Mouse (Mus musculus) kidney, embryonic 15.5 days (tissue): ENCODE data around the gene Gm17019. TPM values are rescaled to one million over a fixed set of nuclear protein-coding genes. Genes with fewer than 3 reads are reported as not detected.
"Not testable (repeated sequence)": the region's sequence is repeated elsewhere in the genome, so short reads cannot be mapped to it uniquely, and the experiment has no call there.

Experiments used
- ATAC-seq: fragments of 200-750 bp; cut with Nextera tagmentation; replicated peaks from 2 replicates; pipeline ENCODE4 v1.8.0; 2017; ENCODE audit warnings: moderate TSS enrichment; ENCODE audit not compliant: low FRiP score
- H3K27ac ChIP-seq: fragments of 300-500 bp; sonication (generic); 2 replicates; pipeline ENCODE4 v1.5.1; 2015; ENCODE audit warnings: mild to moderate bottlenecking, inconsistent platforms
- H3K27me3 ChIP-seq: fragments of 300-500 bp; sonication (generic); 2 replicates; pipeline ENCODE4 v1.6.1; 2015; ENCODE audit warnings: inconsistent platforms
- H3K36me3 ChIP-seq: fragments of 300-500 bp; sonication (generic); 2 replicates; pipeline ENCODE4 v1.6.1; 2015; ENCODE audit warnings: inconsistent platforms
- H3K4me1 ChIP-seq: fragments of 300-500 bp; sonication (generic); 2 replicates; pipeline ENCODE4 v1.6.1; 2015; ENCODE audit warnings: inconsistent platforms
- H3K4me2 ChIP-seq: fragments of 300-500 bp; sonication (generic); 2 replicates; pipeline ENCODE4 v1.6.1; 2015; ENCODE audit warnings: moderate library complexity, mild to moderate bottlenecking, inconsistent platforms
- H3K4me3 ChIP-seq: fragments of 300-500 bp; sonication (generic); replicated peaks from 2 replicates; pipeline ENCODE4 v1.5.1; 2015; ENCODE audit warnings: mild to moderate bottlenecking, inconsistent platforms
- H3K9ac ChIP-seq: fragments of 300-500 bp; sonication (generic); 2 replicates; pipeline ENCODE4 v1.6.1; 2015; ENCODE audit warnings: mild to moderate bottlenecking, inconsistent platforms
- H3K9me3 ChIP-seq: fragments of 300-500 bp; sonication (generic); replicated peaks from 2 replicates; pipeline ENCODE4 v1.6.1; 2016; ENCODE audit warnings: inconsistent platforms
- WGBS: fragments of 180-500 bp; shearing (Covaris S2); methylation state at CpG from one replicate; pipeline ENCODE4 v1.1.7; 2015; ENCODE audit warnings: mixed read lengths; 5-methylcytosine and 5-hydroxymethylcytosine counted together
- polyA plus RNA-seq: library from polyadenylated mRNA; unstranded; fragments of >200 nt; fragmentation: Nextera tagmentation; extraction: Ambion mirVana; gene quantifications from 2 replicates; pipeline ENCODE4 v1.2.1, GENCODE M21; 2015

Gm17019 gene
- polyA plus RNA-seq, 1 experiment from 2014 or later = not detected

- not testable (repeated sequence) for H3K36me3 ChIP-seq, H3K27ac ChIP-seq, H3K4me3 ChIP-seq, ATAC-seq, H3K27me3 ChIP-seq, H3K4me2 ChIP-seq, H3K4me1 ChIP-seq, H3K9ac ChIP-seq
- 72% methylated on average over 2 of the region's 2 CpGs for WGBS
- peaks cover 18% of the 10 kb centered on the region for H3K9me3 ChIP-seq
These were observed 12.7 kb downstream of the Gm17019 start for GRCm38 (mm10) chr5:15020067-15020466.

- 87% methylated on average over 11 of the region's 11 CpGs for WGBS
- H3K4me1 ChIP-seq, H3K4me3 ChIP-seq, H3K27ac ChIP-seq, H3K27me3 ChIP-seq, H3K36me3 ChIP-seq, H3K4me2 ChIP-seq, H3K9ac ChIP-seq: not testable (repeated sequence)
- ATAC-seq = peak; percentile 56; the same call in 1 of the 2 replicates
- H3K9me3 ChIP-seq = peaks cover 19% of the 10 kb centered on the region
These were observed 21.9 kb downstream of the Gm17019 start for GRCm38 (mm10) chr5:15010639-15011582.

- not testable (repeated sequence) for H3K27me3 ChIP-seq, ATAC-seq, H3K4me1 ChIP-seq, H3K9ac ChIP-seq, H3K4me2 ChIP-seq, H3K4me3 ChIP-seq, H3K27ac ChIP-seq, H3K36me3 ChIP-seq
- 58% methylated on average over 3 of the region's 3 CpGs for WGBS
- H3K9me3 ChIP-seq = peaks cover 31% of the 10 kb centered on the region
These were observed 25.9 kb downstream of the Gm17019 start for GRCm38 (mm10) chr5:15006907-15007306.

GRCm38 (mm10) chr5:15006288-15006687 lies 26.5 kb downstream of the Gm17019 start:
- H3K9me3 ChIP-seq = peaks cover 27% of the 10 kb centered on the region
- H3K4me2 ChIP-seq, H3K9ac ChIP-seq, H3K36me3 ChIP-seq, H3K27me3 ChIP-seq, ATAC-seq, H3K4me3 ChIP-seq, H3K4me1 ChIP-seq, H3K27ac ChIP-seq: not testable (repeated sequence)
- WGBS = 66% methylated on average over 3 of the region's 3 CpGs

GRCm38 (mm10) chr5:15005584-15005983 lies 27.2 kb downstream of the Gm17019 start:
- not testable (repeated sequence) for H3K36me3 ChIP-seq, H3K27me3 ChIP-seq, H3K9ac ChIP-seq, H3K27ac ChIP-seq, H3K4me3 ChIP-seq, H3K4me1 ChIP-seq, H3K4me2 ChIP-seq
- H3K9me3 ChIP-seq = peaks cover 21% of the 10 kb centered on the region; the same call in 1 of the 2 replicates
- 68% methylated on average over 3 of the region's 4 CpGs for WGBS
- ATAC-seq = peak; percentile 61; the same call in 1 of the 2 replicates

- not testable (repeated sequence) for H3K4me3 ChIP-seq, H3K36me3 ChIP-seq, H3K4me1 ChIP-seq, H3K9ac ChIP-seq, H3K27me3 ChIP-seq, H3K27ac ChIP-seq, H3K4me2 ChIP-seq
- ATAC-seq = peak; percentile 95
- WGBS = 77% methylated on average over 5 of the region's 5 CpGs
- peaks cover 21% of the 10 kb centered on the region; the same call in 1 of the 2 replicates for H3K9me3 ChIP-seq
These were observed 27.9 kb downstream of the Gm17019 start for GRCm38 (mm10) chr5:15004569-15005562.

GRCm38 (mm10) chr5:14998077-14998476 lies 34.7 kb downstream of the Gm17019 start:
- not testable (repeated sequence) for H3K4me3 ChIP-seq, H3K27ac ChIP-seq, H3K4me1 ChIP-seq, ATAC-seq, H3K9ac ChIP-seq, H3K27me3 ChIP-seq, H3K36me3 ChIP-seq, H3K4me2 ChIP-seq
- 74% methylated on average over 9 of the region's 9 CpGs for WGBS
- peaks cover 17% of the 10 kb centered on the region for H3K9me3 ChIP-seq

GRCm38 (mm10) chr5:14997556-14997955 lies 35.2 kb downstream of the Gm17019 start:
- not testable (repeated sequence) for H3K4me3 ChIP-seq, H3K4me2 ChIP-seq, ATAC-seq, H3K9ac ChIP-seq, H3K36me3 ChIP-seq, H3K27me3 ChIP-seq, H3K4me1 ChIP-seq, H3K27ac ChIP-seq
- H3K9me3 ChIP-seq = peaks cover 16% of the 10 kb centered on the region
- 83% methylated on average over 4 of the region's 4 CpGs for WGBS

- H3K4me2 ChIP-seq, H3K36me3 ChIP-seq: not testable (repeated sequence)
- 71% methylated on average over 7 of the region's 7 CpGs for WGBS
These were observed 36.0 kb downstream of the Gm17019 start for GRCm38 (mm10) chr5:14996670-14997249.

GRCm38 (mm10) chr5:14994124-14994523 lies 38.7 kb downstream of the Gm17019 start:
- not testable (repeated sequence) for H3K4me2 ChIP-seq, H3K9ac ChIP-seq, H3K27me3 ChIP-seq, H3K27ac ChIP-seq, H3K4me1 ChIP-seq, H3K36me3 ChIP-seq, H3K4me3 ChIP-seq
- 87% methylated on average over 6 of the region's 6 CpGs for WGBS
- peak; percentile 70; the same call in 1 of the 2 replicates for ATAC-seq
- H3K9me3 ChIP-seq = peaks cover 19% of the 10 kb centered on the region

More at GRCm38 (mm10) chr5:14996670-14997249, 36.0 kb downstream of the Gm17019 start:
- not testable (repeated sequence) for H3K4me3 ChIP-seq, H3K27me3 ChIP-seq, ATAC-seq, H3K9ac ChIP-seq, H3K4me1 ChIP-seq, H3K27ac ChIP-seq
- peaks cover 11% of the 10 kb centered on the region for H3K9me3 ChIP-seq

GRCm38 (mm10) chr5:14990375-14991158 lies 42.2 kb downstream of the Gm17019 start:
- H3K36me3 ChIP-seq, H3K27me3 ChIP-seq, H3K9ac ChIP-seq, H3K27ac ChIP-seq, H3K4me2 ChIP-seq, H3K4me1 ChIP-seq, H3K4me3 ChIP-seq: not testable (repeated sequence)
- ATAC-seq = peak; percentile 66; the same call in 1 of the 2 replicates
- WGBS = 81% methylated on average over 8 of the region's 8 CpGs
- peaks cover 16% of the 10 kb centered on the region for H3K9me3 ChIP-seq
